Mouse (Mus musculus) left cerebral cortex, postnatal 14 days (tissue): Measurements from ENCODE around the gene Myo1g. TPM values are rescaled to one million over a fixed set of nuclear protein-coding genes. Genes with fewer than 3 reads are reported as not detected.

ENCODE experiments used
- DNase-seq, 2 experiments: peaks; one replicate each; pipeline ENCODE4 v3.0.0; 2021 to 2022; ENCODE audit warnings: low spot score in 2 of 2, mixed read lengths in 1 of 2
- intact Hi-C: fragments of 180-260 bp; cut with DNase I; formaldehyde crosslinking; loops from one replicate; pipeline ENCODE4 v1.15.1; 2025
- total RNA-seq, 2 experiments: library from RNA; stranded (reverse); gene quantifications; 2 replicates each; pipeline ENCODE4 v1.2.3; 2021

The Myo1g gene
- total RNA-seq, 2 experiments from 2014 or later, result 0.40 to 0.68 TPM

- no peak for DNase-seq
- intact Hi-C loops, result no loop called here
Measured at GRCm38 (mm10) chr11:6502506-6502905, 18.3 kb downstream of the Myo1g start.

- DNase-seq, result no peak
- intact Hi-C loops, result no loop called here
Measured at GRCm38 (mm10) chr11:6497311-6497948, 23.3 kb downstream of the Myo1g start.

GRCm38 (mm10) chr11:6489691-6490503, 30.9 kb downstream of the Myo1g start:
- DNase-seq, result no peak
- intact Hi-C loops, result no loop called here

GRCm38 (mm10) chr11:6489257-6489656, 31.5 kb downstream of the Myo1g start:
- DNase-seq, result no peak
- intact Hi-C loops, result no loop called here

GRCm38 (mm10) chr11:6488041-6488684, 32.6 kb downstream of the Myo1g start:
- intact Hi-C loops, result no loop called here
- no peak for DNase-seq

GRCm38 (mm10) chr11:6487496-6487895, 33.3 kb downstream of the Myo1g start:
- intact Hi-C loops, result no loop called here
- no peak for DNase-seq

GRCm38 (mm10) chr11:6486916-6487315, 33.8 kb downstream of the Myo1g start:
- no peak for DNase-seq
- intact Hi-C loops, result no loop called here

- intact Hi-C loops, result no loop called here
- DNase-seq, result no peak
Measured at GRCm38 (mm10) chr11:6484244-6484959, 36.4 kb downstream of the Myo1g start.

GRCm38 (mm10) chr11:6483103-6483502, 37.7 kb downstream of the Myo1g start:
- intact Hi-C loops, result no loop called here

GRCm38 (mm10) chr11:6481669-6482185, 39.0 kb downstream of the Myo1g start:
- DNase-seq, result peak in 1 of 2 experiments; percentile 30
- intact Hi-C loops, result no loop called here

More at GRCm38 (mm10) chr11:6483103-6483502, 37.7 kb downstream of the Myo1g start:
- DNase-seq, result no peak

GRCm38 (mm10) chr11:6480681-6481405, 39.9 kb downstream of the Myo1g start:
- intact Hi-C loops, result no loop called here
- DNase-seq, result no peak

GRCm38 (mm10) chr11:6480191-6480590, 40.6 kb downstream of the Myo1g start:
- DNase-seq, result no peak
- intact Hi-C loops, result no loop called here

- DNase-seq, result no peak
- intact Hi-C loops, result loop anchor here (5.0 to 10.0 kb wide), 2 partner anchors 48 to 146 kb away; partner anchors contain the start of gene Tbrg4
Measured at GRCm38 (mm10) chr11:6479231-6479630, 41.5 kb downstream of the Myo1g start.

GRCm38 (mm10) chr11:6477350-6477749, 43.4 kb downstream of the Myo1g start:
- no peak for DNase-seq
- intact Hi-C loops, result loop anchor here (5.0 to 10.0 kb wide), 2 partner anchors 50 to 147 kb away; partner anchors contain the start of gene Tbrg4

GRCm38 (mm10) chr11:6476876-6477275, 43.9 kb downstream of the Myo1g start:
- intact Hi-C loops, result loop anchor here (5.0 to 10.0 kb wide), 2 partner anchors 50 to 148 kb away; partner anchors contain the start of gene Tbrg4
- no peak for DNase-seq

GRCm38 (mm10) chr11:6475867-6476484, 44.8 kb downstream of the Myo1g start, which contains the start of gene Purb:
TSS of gene Purb (minus strand) at chr11:6475917.
- DNase-seq, result peak; percentile 90 to 94
- intact Hi-C loops, result loop anchor here (5.0 to 10.0 kb wide), 2 partner anchors 51 to 149 kb away; partner anchors contain the start of gene Tbrg4

GRCm38 (mm10) chr11:6474874-6475731, 45.7 kb downstream of the Myo1g start:
- peak; percentile 39 to 55 for DNase-seq
- intact Hi-C loops, result loop anchor here (5.0 to 10.0 kb wide), 2 partner anchors 52 to 150 kb away; partner anchors contain the start of gene Tbrg4
